Mouse (Mus musculus): Measurements from ENCODE around the gene Vwa8.
A peak's percentile ranks its signal among the peaks of the same experiment; 100 is the strongest.
"Not testable (repeated sequence)": the region's sequence is repeated elsewhere in the genome, so short reads cannot be mapped to it uniquely, and the experiment has no call there.

The Vwa8 gene

DNA sequence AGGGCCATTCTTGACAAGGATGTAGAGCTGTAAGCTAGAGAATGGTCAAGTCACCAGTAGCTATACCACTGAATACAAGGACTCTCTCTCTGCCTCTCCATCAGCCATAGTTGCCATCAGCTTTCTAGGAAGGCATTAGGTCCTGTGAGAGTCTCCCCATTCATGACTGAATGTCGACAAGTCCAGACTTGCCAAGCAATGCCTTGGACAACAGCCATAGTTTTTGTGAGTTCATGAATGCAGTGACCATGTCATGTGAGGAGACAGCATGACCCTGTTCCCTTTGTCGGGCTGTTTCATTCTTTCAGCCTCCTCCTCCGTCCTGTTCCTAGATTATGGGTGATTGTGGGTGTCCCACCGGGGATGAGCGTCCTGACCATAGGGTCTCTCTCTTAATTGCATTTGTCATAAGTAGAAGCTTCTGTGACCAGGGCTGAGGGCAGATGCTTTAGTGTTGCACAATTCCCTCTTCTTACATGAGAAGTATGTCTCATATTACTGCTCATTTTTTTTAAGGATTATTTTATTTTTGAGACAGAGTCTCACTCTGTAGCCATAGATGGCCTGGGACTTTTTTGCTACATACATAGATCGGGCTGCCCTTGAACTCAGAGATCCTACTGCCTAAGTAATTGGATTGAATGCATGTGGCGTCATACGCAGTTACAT, 37.8 kb downstream of the Vwa8 start:
- peak; percentile 32 for DNase-seq

DNA sequence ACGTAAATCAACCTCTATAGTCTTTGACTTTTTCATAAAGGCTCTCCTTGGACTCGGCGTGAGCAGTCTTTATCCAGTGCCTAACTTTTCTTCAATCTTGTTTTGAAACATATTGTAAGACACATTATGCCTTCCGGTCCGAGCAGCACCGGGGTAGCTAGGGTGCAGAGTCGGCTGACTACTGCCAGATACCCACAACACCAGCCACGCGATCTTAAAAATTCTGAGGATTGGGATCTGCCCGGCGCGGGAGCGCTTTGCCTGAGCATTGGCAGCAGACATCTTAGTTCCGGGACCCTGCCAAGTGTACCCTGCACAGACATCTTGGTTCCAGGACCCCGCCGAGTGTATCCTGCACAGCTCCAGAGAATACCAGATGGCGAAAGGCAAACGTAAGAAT, 38.6 kb downstream of the Vwa8 start:
- DNase-seq = not testable (repeated sequence)

DNA sequence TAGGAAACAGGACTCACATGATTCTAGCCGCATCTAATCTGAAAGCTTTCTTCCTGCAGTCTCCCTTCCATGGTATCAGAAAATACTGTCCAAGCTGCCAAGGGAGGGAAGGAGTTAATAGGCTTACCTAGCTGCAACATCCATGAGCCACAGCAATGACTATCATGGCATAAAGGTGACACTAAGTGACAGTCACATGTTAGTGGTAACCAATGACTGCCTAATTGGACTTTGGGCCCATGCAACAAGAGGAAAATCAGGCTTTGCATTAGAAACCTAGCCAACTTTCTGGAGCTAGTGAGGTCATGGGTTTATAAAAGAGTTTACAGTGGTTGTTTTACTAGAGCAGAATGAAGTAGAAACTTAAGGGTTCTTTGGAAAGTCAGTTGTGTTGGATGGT, 46.6 kb downstream of the Vwa8 start:
- peak; percentile 17 for DNase-seq

DNA sequence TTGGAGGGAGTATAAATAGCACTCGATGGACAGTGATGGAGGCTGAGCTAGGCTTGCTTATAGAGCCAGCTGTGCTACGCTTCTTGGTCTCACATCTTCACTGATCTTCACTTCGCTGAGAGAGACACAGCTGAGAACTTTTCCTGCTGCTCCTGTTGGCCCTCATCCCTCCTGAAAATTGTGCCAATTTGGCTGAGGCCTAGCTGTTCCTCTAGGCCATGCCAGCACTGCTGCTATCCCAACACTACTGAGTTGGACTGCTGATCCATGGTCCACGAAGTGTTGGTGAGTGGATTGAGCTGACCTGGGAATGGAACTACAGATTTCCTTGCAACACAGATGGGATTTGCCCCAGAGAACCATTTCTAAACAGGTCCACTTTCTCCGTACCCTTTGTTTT, 47.4 kb downstream of the Vwa8 start:
- peak; percentile 79 for DNase-seq

DNA sequence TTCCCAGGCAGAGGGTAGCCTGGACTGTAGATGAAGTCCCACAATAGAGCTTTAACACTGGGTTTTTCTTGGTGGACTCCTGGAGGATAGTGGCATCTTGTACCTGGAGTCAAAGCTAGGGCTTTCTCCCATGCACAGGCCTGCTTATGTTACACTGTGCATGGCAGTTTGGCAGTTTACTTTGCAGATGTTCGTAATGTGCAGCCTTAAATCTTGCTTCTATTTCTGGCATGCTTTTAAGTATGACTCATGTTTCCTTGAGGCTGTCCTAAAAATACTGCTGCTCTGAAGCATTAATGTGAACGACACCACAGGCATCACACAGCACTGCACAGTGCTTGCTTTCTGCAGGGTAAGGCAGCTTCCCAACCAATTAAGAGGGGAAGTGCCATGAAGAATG, 51.9 kb downstream of the Vwa8 start:
- peak; percentile 30 for DNase-seq

DNA sequence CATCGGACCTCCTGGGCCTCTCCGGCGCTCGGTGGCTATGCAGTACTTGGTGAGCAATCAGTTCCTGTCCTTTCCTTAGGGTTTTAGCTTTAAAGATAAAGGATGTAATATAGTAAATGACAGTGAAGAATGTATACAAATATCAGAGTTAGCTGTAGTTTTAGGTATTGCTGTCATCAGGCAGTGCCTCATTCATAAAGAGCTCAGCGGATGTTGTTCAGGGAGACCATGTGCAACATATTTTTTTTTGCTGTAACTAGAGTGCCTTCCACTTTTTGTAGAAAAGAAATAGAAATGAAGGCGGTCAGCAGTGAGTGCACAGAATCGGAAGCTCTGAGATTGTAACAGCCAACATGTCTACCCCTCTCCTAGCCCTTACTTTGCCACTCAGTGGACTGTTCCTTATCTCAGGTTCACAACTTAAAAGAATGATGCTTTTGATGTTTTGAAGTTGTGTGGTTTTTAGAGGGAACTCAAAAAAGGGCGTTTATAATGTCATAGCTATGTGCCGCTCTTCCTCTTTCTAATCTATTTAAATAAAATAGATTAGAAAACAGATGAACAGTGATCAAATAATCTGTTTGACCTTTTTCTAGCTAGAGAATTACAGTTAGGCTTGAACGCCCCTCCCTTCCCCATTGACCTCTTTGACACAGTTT, 59.5 kb downstream of the Vwa8 start:
- DNase-seq = no peak

DNA sequence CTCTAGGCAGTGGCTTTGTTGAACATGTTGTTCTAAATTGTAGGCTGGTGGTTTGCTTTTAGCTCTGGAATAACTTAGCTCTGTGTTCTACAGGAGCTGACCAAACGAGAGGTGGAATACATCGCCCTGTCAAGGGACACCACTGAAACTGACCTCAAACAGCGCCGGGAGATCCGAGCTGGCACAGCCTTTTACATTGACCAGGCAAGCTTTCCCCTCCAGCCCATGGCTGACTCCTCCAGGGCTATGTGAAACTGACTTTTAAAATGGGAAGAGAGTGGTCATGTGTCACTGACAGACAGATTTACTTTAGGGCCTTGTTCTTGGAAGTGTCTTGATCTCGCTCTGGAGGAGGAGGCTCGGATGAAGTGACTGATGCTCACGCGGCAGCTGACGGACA, 63.2 kb downstream of the Vwa8 start:
- no peak for DNase-seq

DNA sequence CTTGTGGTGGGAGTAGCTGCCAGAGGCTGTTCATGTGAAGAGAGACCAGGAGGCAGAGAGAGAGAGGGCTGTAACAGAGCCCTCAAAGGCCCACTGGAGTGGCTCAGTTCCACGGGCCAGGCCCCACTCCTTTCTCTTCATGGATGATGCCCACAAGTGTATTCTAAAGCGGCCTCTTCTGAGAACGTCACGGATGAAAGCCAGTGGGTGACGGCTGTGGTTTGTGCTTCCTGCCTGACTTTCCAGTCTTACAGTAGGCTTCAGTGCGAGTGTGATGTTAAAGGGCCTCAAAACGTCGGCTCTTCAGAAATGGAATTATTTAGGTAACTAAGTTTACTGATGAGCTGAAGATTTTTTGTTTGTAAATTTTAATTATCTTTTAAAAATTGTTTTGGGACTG, 65.3 kb downstream of the Vwa8 start:
- no peak for DNase-seq

DNA sequence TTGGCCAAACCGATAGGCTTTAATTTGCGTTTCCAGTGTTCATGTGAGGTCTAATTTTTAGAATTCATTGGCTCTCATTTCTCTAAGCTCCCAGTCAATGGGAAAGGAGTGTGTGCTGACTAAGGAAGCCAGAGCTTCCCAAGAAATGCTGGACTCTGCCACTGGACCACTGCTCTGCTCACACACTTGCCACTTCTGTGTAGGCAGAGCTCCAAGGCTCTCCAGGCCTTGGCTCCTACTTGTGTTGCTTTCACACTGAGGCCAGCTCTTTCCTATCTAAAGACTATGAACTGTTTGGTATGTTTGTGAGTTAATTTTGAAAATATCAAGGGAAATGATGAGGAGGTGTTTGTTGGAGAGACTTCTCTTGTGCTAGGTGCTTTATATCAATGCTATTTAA, 67.8 kb downstream of the Vwa8 start:
- no peak for DNase-seq

DNA sequence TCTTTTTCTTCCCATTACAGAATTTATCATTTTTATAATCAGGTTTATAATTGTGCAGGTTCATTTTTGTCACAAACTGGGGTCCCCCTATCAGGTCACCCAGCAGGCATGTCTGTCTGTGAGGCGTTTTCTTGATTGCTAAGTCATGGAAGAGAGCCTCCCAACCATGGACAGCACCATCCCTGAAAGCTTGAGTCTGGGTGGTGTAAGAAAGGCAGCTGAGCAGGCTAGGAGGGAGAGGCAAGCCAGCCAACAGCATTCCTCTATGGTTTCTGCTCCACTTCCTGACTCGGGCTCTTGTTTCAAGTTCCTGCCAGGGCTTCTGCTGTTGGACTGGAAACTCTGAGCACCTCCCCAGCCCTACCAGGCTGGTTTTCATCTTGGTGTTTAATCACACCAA, 72.4 kb downstream of the Vwa8 start:
- no peak for DNase-seq

DNA sequence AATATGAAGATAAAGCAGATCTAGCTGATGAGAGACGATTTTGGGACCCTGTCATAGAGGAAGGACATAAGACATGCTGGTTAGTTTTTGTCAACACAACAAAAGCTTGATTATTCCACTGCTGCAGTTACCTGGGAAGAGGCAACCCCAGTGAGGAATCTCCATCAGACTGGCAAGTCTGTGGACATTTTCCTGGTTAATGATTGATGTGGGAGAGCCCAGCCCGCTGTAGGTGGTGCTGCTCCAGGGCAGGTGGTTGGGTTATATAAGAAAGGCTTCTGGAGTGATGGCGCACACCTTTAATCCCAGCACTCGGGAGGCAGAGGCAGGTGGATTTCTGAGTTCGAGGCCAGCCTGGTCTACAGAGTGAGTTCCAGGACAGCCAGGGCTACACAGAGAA, 74.8 kb downstream of the Vwa8 start:
- DNase-seq = no peak

DNA sequence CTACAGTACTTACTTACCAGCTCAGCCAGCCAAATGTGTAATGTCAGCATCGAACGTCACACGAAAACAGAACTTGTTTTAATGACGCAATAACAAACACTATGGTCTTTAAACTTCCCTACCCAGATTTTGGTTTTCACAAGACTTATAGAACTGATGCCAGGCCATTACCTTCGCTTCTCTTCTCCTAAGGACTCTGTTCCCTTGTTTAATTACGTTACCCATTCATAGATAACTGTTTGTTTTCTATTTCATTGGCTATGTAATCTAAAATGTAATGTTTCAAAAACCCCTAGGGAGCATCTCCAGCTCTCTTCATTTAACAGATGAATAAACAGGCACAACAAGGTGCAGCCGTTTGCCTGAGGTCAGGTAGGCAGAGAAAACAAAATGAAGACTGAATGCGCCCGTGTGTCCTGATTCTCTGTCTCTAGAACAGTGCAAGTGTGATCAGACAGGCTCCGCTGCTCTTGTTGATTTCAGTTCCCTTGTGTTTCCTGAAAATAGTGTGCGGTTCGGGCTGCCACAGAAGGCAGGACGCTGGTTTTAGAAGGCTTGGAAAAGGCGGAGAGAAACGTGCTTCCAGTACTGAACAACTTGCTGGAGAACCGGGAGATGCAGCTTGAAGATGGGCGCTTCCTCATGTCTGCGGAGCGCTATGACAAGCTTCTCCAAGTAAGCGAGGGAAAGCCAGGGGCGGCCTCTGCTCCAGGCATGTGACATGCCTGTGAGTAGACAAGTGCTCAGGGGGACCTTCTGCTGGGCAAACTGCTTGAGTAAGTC, 76.1 kb downstream of the Vwa8 start:
- no peak for DNase-seq

DNA sequence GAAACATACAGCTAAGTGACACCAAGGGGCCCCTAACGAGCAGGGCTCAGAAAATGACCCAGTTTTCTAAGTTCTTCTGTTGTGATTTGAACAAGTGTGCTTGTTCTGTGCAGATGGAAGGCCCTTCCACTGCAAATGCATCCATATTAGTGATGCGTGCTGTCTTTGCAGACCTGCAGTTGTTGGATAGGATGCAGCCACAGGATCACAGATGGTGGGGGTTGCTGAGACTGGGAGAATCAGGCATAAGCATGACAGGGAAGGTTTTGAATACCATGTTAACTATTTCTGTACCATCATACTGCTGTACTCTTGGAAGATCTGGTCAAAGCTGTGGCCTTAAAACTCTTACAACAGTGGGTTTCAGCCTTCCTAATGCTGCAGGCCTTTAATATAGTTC, 83.2 kb downstream of the Vwa8 start:
- DNase-seq = no peak

DNA sequence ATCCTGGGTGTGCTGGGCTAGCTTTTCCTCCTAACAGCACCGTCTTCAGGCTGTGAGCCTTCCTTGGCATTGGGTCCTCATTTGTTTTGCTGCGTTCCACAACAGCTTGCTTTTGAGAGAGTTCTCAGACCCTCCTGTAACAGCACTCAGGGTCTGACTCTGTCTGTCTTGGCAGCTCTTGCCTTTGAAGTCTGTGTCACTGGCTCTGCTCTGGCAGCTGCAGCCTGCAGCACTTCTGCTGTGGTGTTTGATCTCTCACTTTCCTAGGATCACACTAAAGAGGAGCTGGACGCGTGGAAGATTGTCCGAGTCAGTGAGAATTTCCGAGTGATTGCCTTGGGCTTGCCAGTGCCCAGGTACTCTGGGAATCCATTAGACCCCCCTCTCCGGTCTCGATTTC, 84.5 kb downstream of the Vwa8 start:
- no peak for DNase-seq

DNA sequence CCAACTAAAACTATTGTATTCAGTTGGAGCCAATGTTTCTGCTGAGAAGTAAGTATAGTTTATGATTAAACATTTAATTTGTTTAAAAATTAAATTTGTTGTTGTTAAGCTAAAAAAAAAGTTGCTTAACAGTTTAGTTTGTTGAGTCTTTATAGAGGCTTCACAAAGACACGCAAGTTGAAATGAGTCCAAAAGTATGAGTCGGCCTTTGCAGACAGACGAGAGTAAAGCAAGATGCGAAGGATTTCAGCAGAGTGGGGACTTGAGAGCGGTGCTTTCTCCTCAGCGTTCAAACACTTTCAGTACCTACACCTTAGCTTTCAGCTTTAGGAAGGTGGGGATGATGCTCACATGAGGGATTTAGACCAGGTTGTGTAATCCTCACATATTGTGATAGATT, 85.7 kb downstream of the Vwa8 start:
- no peak for DNase-seq

DNA sequence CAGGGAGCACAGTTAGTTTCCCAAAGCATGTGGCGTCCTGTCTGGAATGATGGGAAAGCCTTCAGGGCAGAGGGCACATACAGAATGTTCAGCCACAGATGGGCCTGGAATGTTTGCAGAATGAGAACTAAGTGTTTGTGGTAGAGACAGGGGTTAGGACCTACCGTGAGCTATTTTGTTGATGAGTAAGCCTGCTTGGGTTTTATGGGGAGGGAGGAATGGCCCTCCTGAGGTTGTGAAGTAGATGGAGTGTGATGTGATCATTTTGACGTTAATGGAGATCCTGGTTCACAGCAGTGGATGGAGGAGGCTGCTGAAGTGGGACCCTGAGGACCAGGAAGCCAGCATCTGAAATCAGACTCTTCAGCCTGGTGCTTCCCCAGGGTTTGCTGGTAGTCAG, 86.9 kb downstream of the Vwa8 start:
- no peak for DNase-seq

DNA sequence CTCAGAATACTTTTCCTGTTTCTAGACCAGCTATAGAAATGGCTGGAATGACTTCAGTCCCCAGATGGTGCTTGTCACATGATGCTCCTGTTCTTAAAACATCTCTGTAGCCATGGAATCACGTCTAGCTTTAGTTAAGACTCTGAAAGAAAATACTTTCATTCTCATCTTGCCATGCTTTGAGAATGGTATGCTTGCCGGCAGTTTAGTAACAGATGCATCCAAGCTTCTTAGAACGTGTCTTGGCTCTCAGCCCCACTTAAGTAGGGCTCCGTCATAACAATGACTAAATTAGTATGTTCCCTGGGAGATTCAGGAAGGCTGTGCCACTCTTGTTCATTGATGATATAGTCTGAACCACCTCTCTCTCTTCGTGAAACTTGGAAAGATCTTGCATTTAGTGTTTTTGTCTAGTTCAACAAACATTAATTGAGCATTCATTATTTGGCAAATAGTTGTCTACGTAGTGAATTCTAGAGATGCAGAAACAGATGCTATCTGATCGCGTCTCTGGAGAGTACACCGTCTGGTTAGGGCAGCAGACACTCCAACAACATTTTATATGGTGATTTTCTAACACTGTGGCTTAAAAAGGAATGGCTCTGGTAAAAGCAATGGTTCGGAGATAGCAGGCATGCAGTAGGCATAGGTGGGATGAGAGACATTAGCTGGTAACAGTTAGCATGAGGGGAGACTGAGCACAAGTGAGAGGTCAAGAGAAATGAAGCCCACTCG, 93.1 kb downstream of the Vwa8 start:
- no peak for DNase-seq

DNA sequence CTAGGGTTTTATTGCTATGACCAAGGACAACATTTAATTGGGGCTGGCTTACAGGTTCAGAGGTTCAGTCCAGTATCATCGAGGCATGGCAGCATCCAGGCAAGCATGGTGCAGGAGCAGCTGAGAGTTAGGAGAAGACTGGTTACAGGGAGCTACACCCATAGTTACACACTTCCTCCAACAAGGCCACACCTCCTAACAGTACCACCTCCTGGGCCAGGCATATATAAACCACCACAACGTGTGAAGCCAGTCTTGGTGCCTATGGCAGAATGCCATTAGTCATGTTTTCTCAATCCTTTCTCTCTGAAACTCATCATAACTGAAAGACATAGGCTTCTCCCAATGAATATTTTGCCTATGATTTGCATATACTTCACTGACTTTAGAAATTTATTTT, 106.9 kb downstream of the Vwa8 start:
- DNase-seq = no peak

DNA sequence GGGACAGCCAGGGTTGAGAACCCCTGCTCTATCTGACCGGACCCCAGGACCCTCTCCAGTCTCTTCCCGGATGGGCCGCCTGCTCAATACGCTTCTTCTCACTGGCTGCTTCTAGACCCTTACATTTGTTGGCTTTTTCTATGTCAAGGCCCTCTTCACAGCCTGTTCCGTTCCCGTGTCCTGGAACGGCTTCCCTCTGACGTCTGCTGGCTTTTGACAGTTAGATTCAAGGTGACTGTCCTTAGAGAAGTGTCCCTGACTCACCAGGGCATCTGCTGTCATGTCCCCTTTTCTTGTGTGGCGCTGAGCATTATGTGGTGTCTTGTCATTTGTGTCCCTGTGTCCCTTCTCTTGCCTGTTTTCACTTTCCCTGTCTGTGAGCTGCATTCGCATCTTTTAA, 121.8 kb downstream of the Vwa8 start:
- no peak for DNase-seq

DNA sequence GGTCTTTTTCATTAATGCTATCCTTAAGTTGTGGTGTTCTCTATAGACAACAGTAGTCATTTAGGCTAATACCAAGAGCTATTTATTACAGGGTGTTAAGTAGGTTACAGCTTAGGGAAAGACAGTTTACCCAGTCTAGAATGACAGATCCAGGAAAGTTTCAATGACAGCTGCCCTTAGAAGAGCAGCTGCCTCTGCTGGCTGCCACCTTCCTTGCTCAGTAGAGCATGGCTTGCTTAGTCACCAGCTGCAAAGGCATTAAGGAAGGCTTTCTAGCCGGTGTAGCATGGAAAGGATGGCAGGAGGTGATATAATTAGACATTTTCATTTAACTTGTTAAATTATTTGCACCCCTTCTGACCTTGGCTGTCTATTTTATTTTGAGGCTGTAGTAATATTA, 123.6 kb downstream of the Vwa8 start:
- DNase-seq = no peak

DNA sequence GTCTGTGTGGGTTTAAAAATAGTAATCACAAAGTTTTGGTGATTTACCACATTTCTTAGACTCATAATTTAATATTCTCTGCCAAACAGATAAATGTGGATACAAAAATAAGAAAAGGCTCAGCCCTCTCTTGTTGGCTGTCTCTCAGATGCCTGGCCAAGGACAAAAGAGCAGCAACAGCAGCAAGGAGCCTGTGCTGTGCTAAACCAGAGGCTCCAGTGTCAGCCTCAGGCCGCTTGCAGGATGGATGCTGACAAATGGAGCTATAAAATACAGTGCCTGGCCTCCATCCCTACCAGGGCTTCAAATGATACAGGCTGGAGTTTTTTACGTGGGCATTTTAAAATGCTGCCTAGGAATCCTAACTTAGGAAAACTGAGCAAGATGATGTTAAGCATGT, 134.3 kb downstream of the Vwa8 start:
- peak; percentile 13 for DNase-seq

DNA sequence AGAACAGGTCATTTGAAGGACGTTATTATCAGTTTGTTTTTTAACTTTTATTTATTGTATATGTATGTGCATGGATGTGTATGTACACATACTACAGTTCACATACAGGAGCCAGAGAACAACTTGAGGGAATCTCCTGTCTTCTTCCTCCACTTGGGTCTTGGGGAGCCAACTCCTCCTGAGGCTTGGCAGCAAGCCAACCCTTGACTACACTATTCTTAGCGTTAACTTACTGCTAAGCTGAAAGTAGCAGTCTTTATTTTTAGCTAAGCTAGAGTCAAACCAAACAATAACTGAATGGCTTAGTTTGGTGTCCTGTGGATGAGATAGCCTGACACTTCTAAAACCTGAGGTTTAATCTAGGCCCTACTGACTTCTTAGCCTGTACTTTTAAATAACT, 135.4 kb downstream of the Vwa8 start:
- DNase-seq = peak; percentile 14

DNA sequence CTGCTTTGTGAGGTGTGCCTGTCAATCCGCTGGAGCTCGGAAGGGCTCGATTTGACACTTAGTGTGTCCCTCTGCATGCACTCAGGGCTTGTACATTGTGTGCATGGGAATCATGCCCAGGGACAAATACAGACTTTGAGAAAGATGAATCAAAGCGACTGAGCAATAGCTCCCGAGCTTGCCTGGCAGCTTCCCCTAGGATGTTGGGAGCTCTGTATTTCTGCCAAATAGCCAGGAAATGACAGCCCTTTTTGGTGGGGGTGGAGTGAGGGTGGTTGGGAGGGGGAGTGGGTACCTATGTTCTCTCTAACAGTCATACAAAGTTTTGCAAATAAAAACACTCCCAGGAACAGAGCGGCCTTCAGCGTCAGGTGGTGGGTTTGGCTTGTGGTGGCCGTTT, 138.7 kb downstream of the Vwa8 start:
- DNase-seq = peak; percentile 41

DNA sequence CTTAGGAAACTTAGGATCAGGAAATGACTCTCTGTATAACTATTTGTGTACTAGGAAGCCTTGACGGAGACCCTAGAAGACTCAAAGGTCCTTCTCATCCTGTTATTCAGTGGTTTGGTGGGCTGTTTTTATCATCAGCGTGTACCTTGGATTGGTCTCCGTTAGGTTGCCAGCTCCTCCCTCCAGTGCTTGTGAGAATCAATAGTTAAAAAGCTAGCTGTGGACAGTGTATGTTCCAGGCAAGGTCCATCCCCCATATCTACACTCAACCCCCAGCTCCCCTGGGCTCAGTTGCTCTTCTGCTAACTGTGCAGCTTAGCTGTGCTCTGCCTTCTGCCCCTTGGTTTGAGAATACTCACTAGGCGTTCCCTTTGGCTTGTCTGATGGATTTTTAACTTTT, 143.6 kb downstream of the Vwa8 start:
- no peak for DNase-seq
